Mouse (Mus musculus) lung, postnatal 0 days (tissue): Measurements from ENCODE around the gene Amotl2. TPM values are rescaled to one million over a fixed set of nuclear protein-coding genes. Genes with fewer than 3 reads are reported as not detected.

ENCODE experiments used
- ATAC-seq: fragments of 200-750 bp; cut with Nextera tagmentation; 2 replicates; pipeline ENCODE4 v1.8.0; 2017; ENCODE audit warnings: moderate library complexity
- DNase-seq: peaks from one replicate; pipeline ENCODE4 v3.0.0-alpha.2; 2016; ENCODE audit warnings: low spot score
- H3K27ac ChIP-seq: fragments of 300-500 bp; sonication (generic); 2 replicates; pipeline ENCODE4 v1.5.1; 2014; ENCODE audit warnings: antibody characterized with exemption, mild to moderate bottlenecking, low read length, mixed read lengths
- H3K27me3 ChIP-seq: fragments of 300-500 bp; sonication (generic); replicated peaks from 2 replicates; pipeline ENCODE4 v1.6.1; 2014; ENCODE audit warnings: low read length, mixed read lengths; ENCODE audit not compliant: insufficient read depth
- H3K36me3 ChIP-seq: fragments of 300-500 bp; sonication (generic); 2 replicates; pipeline ENCODE4 v1.6.1; 2014; ENCODE audit warnings: low read length, mixed read lengths; ENCODE audit not compliant: insufficient read depth
- H3K4me1 ChIP-seq: fragments of 300-500 bp; sonication (generic); 2 replicates; pipeline ENCODE4 v1.6.1; 2014; ENCODE audit warnings: antibody characterized with exemption, low read depth, low read length, mixed read lengths; ENCODE audit not compliant: insufficient read depth
- H3K4me2 ChIP-seq: fragments of 300-500 bp; sonication (generic); replicated peaks from 2 replicates; pipeline ENCODE4 v1.6.1; 2014; ENCODE audit warnings: low read depth, mild to moderate bottlenecking, low read length, moderate library complexity, mixed read lengths
- H3K4me3 ChIP-seq: fragments of 300-500 bp; sonication (generic); 2 replicates; pipeline ENCODE4 v1.5.1; 2014; ENCODE audit warnings: low read depth, low read length
- H3K9ac ChIP-seq: fragments of 300-500 bp; sonication (generic); replicated peaks from 2 replicates; pipeline ENCODE4 v1.6.1; 2014; ENCODE audit warnings: low read depth, mild to moderate bottlenecking
- H3K9me3 ChIP-seq: fragments of 300-500 bp; sonication (generic); 2 replicates; pipeline ENCODE4 v1.6.1; 2016; ENCODE audit warnings: low read length, mixed read lengths
- CTCF ChIP-seq: IDR thresholded peaks from 2 replicates; pipeline ENCODE4 v1.5.1; 2016; ENCODE audit warnings: antibody characterized with exemption, mild to moderate bottlenecking
- EP300 ChIP-seq: IDR thresholded peaks from 2 replicates; pipeline ENCODE4 v1.6.1; 2016; ENCODE audit warnings: antibody characterized with exemption, mild to moderate bottlenecking, control low read depth
- WGBS: fragments of 180-500 bp; shearing (Covaris S2); extraction: QIAGEN DNeasy Blood & Tissue Kit; methylation state at CpG from one replicate; pipeline ENCODE4 v1.1.7; 2014; 5-methylcytosine and 5-hydroxymethylcytosine counted together
- polyA plus RNA-seq: library from polyadenylated mRNA; unstranded; fragments of >200 nt; fragmentation: Nextera tagmentation; extraction: Ambion mirVana; gene quantifications from 2 replicates; pipeline ENCODE4 v1.2.1, GENCODE M21; 2015

The Amotl2 gene
- polyA plus RNA-seq, 1 experiment from 2014 or later: 50.3 TPM

GRCm38 (mm10) chr9:102753299-102753698, 36.8 kb downstream of the Amotl2 start:
- no peak for TF ChIP-seq EP300
- peaks cover 6% of the 10 kb centered on the region; the same call in 1 of the 2 replicates for H3K4me1 ChIP-seq
- no peak overlapping the region for H3K4me2 ChIP-seq
- H3K27me3 ChIP-seq: no peaks in the 10 kb centered on the region
- H3K36me3 ChIP-seq: no peaks in the 10 kb centered on the region
- no peak overlapping the region for H3K27ac ChIP-seq
- ATAC-seq (no peak), DNase-seq (no peak)
- no peak overlapping the region for H3K9ac ChIP-seq
- no peaks in the 10 kb centered on the region for H3K9me3 ChIP-seq
- no peak overlapping the region for H3K4me3 ChIP-seq

- TF ChIP-seq EP300: no peak
- TF ChIP-seq CTCF: no peak
- 62% methylated on average over 4 of the region's 4 CpGs for WGBS
- no peaks in the 10 kb centered on the region for H3K36me3 ChIP-seq
- no peaks in the 10 kb centered on the region for H3K27me3 ChIP-seq
- no peak for ATAC-seq
- H3K9me3 ChIP-seq: no peaks in the 10 kb centered on the region
- peaks cover 16% of the 10 kb centered on the region; the same call in 1 of the 2 replicates for H3K4me1 ChIP-seq
- H3K4me3 ChIP-seq: no peak overlapping the region
- H3K27ac ChIP-seq: peak overlapping the region; percentile 32; the same call in 1 of the 2 replicates
- H3K9ac ChIP-seq: no peak overlapping the region
- H3K4me2 ChIP-seq: no peak overlapping the region
- DNase-seq: no peak
Observed at GRCm38 (mm10) chr9:102755161-102755560, 38.7 kb downstream of the Amotl2 start.

GRCm38 (mm10) chr9:102755591-102756270, 39.3 kb downstream of the Amotl2 start:
- WGBS: 64% methylated on average over 9 of the region's 9 CpGs
- H3K9me3 ChIP-seq: no peaks in the 10 kb centered on the region
- TF ChIP-seq CTCF (no peak), EP300 (no peak)
- no peak for DNase-seq
- no peak overlapping the region for H3K4me3 ChIP-seq
- no peak overlapping the region for H3K4me2 ChIP-seq
- peaks cover 16% of the 10 kb centered on the region; the same call in 1 of the 2 replicates for H3K4me1 ChIP-seq
- no peaks in the 10 kb centered on the region for H3K36me3 ChIP-seq
- H3K27ac ChIP-seq: no peak overlapping the region
- H3K27me3 ChIP-seq: no peaks in the 10 kb centered on the region
- no peak overlapping the region for H3K9ac ChIP-seq
- ATAC-seq: no peak

- Histone ChIP-seq H3K9me3 (no peaks in the 10 kb centered on the region), H3K4me2 (no peak overlapping the region), H3K9ac (no peak overlapping the region), H3K27ac (no peak overlapping the region), H3K27me3 (no peaks in the 10 kb centered on the region), H3K36me3 (no peaks in the 10 kb centered on the region), H3K4me3 (no peak overlapping the region), H3K4me1 (peaks cover 16% of the 10 kb centered on the region; the same call in 1 of the 2 replicates)
- DNase-seq (no peak), ATAC-seq (no peak)
- WGBS: 48% methylated on average over 14 of the region's 14 CpGs
- TF ChIP-seq EP300 (no peak), CTCF (no peak)
Observed at GRCm38 (mm10) chr9:102756352-102756751, 39.9 kb downstream of the Amotl2 start.

- Histone ChIP-seq H3K4me3 (no peak overlapping the region), H3K36me3 (no peaks in the 10 kb centered on the region), H3K27ac (peak overlapping the region; percentile 84), H3K27me3 (no peaks in the 10 kb centered on the region), H3K9me3 (no peaks in the 10 kb centered on the region), H3K4me2 (no peak overlapping the region), H3K9ac (no peak overlapping the region), H3K4me1 (peaks cover 15% of the 10 kb centered on the region; the same call in 1 of the 2 replicates)
- ATAC-seq (peak; percentile 42; the same call in 1 of the 2 replicates), DNase-seq (no peak)
- WGBS: 12% methylated on average over 1 of the region's 1 CpGs
- TF ChIP-seq EP300 (peak; percentile 67), CTCF (no peak)
Observed at GRCm38 (mm10) chr9:102758851-102759250, 42.4 kb downstream of the Amotl2 start.

GRCm38 (mm10) chr9:102759581-102760001, 43.1 kb downstream of the Amotl2 start:
- H3K4me1 ChIP-seq: peaks cover 16% of the 10 kb centered on the region; the same call in 1 of the 2 replicates
- peak overlapping the region; percentile 84 for H3K27ac ChIP-seq
- H3K4me2 ChIP-seq: no peak overlapping the region
- no peaks in the 10 kb centered on the region for H3K9me3 ChIP-seq
- H3K36me3 ChIP-seq: no peaks in the 10 kb centered on the region
- no peak overlapping the region for H3K4me3 ChIP-seq
- H3K9ac ChIP-seq: no peak overlapping the region
- WGBS: 15% methylated on average over 5 of the region's 5 CpGs
- H3K27me3 ChIP-seq: no peaks in the 10 kb centered on the region
- ATAC-seq (peak; percentile 63), DNase-seq (peak; percentile 43)
- TF ChIP-seq EP300 (peak; percentile 87), CTCF (no peak)
